Mouse (Mus musculus): ENCODE measurements around the gene Mafg. TPM values are rescaled to one million over a fixed set of nuclear protein-coding genes. Genes with fewer than 3 reads are reported as not detected.

Mafg gene
- polyA plus RNA-seq, 1 experiment from 2014 or later, result 42.1 TPM

- Histone ChIP-seq H3K4me2 (replicated peaks) (no peak overlapping the region), H3K9me3 (no peaks in the 10 kb centered on the region), H3K4me1 (peaks cover 14% of the 10 kb centered on the region), H3K4me3 (no peak overlapping the region), H3K27me3 (0 out of 2 replicates have a peak, but pooled peaks cover 5% of the 10 kb centered on the region), H3K36me3 (no peaks in the 10 kb centered on the region), H3K27ac (replicated peaks) (no peak overlapping the region), H3K9ac (replicated peaks) (no peak overlapping the region)
- 64% methylated on average over 9 of the region's 9 CpGs for WGBS
- ATAC-seq (replicated peaks), result no peak
Observed at GRCm38 (mm10) chr11:120641255-120641654, 7.9 kb upstream of the Mafg start.

GRCm38 (mm10) chr11:120634810-120635209 lies 1.4 kb upstream of the Mafg start:
- no peaks in the 10 kb centered on the region for H3K27me3 ChIP-seq
- H3K4me3 ChIP-seq, result no peak overlapping the region
- no peaks in the 10 kb centered on the region for H3K9me3 ChIP-seq
- H3K4me1 ChIP-seq, result peaks cover 32% of the 10 kb centered on the region
- WGBS, result 81% methylated on average over 5 of the region's 5 CpGs
- ATAC-seq (replicated peaks), result no peak
- H3K9ac ChIP-seq (replicated peaks), result no peak overlapping the region
- no peak overlapping the region for H3K4me2 ChIP-seq (replicated peaks)
- H3K36me3 ChIP-seq, result no peaks in the 10 kb centered on the region
- H3K27ac ChIP-seq (replicated peaks), result no peak overlapping the region

GRCm38 (mm10) chr11:120632559-120633519 lies 561 bp downstream of the Mafg start:
- Histone ChIP-seq H3K9me3 (no peaks in the 10 kb centered on the region), H3K36me3 (peaks cover 10% of the 10 kb centered on the region), H3K4me1 (peaks cover 35% of the 10 kb centered on the region), H3K4me2 (replicated peaks) (peak overlapping the region; percentile 90), H3K27me3 (no peaks in the 10 kb centered on the region), H3K4me3 (peak overlapping the region; percentile 58), H3K27ac (replicated peaks) (peak overlapping the region; percentile 76), H3K9ac (replicated peaks) (peak overlapping the region; percentile 62)
- peak; percentile 88 for ATAC-seq (replicated peaks)
- WGBS, result under 1% methylated on average over 106 of the region's 116 CpGs

- Histone ChIP-seq H3K4me1 (peaks cover 35% of the 10 kb centered on the region), H3K27me3 (no peaks in the 10 kb centered on the region), H3K9ac (replicated peaks) (peak overlapping the region; percentile 62), H3K4me2 (replicated peaks) (peak overlapping the region; percentile 90), H3K27ac (replicated peaks) (no peak overlapping the region), H3K36me3 (peaks cover 17% of the 10 kb centered on the region), H3K9me3 (no peaks in the 10 kb centered on the region), H3K4me3 (peak overlapping the region; percentile 58)
- ATAC-seq (replicated peaks), result no peak
- 67% methylated on average over 4 of the region's 4 CpGs for WGBS
Observed at GRCm38 (mm10) chr11:120631726-120632448, 1.5 kb downstream of the Mafg start.

GRCm38 (mm10) chr11:120630881-120631725 lies 2.3 kb downstream of the Mafg start:
- ATAC-seq (replicated peaks), result no peak
- H3K27me3 ChIP-seq, result no peaks in the 10 kb centered on the region
- 50% methylated on average over 7 of the region's 7 CpGs for WGBS
- peaks cover 35% of the 10 kb centered on the region for H3K4me1 ChIP-seq
- H3K36me3 ChIP-seq, result peaks cover 22% of the 10 kb centered on the region
- H3K9ac ChIP-seq (replicated peaks), result no peak overlapping the region; the same call in 1 of the 2 replicates
- peak overlapping the region; percentile 58; the same call in 1 of the 2 replicates for H3K4me3 ChIP-seq
- no peaks in the 10 kb centered on the region for H3K9me3 ChIP-seq
- peak overlapping the region; percentile 90; the same call in 1 of the 2 replicates for H3K4me2 ChIP-seq (replicated peaks)
- H3K27ac ChIP-seq (replicated peaks), result no peak overlapping the region

GRCm38 (mm10) chr11:120630401-120630871 lies 3.0 kb downstream of the Mafg start:
- H3K4me2 ChIP-seq (replicated peaks), result no peak overlapping the region
- peaks cover 41% of the 10 kb centered on the region for H3K4me1 ChIP-seq
- WGBS, result 37% methylated on average over 5 of the region's 5 CpGs
- H3K36me3 ChIP-seq, result peaks cover 22% of the 10 kb centered on the region
- no peaks in the 10 kb centered on the region for H3K27me3 ChIP-seq
- H3K9me3 ChIP-seq, result no peaks in the 10 kb centered on the region
- no peak overlapping the region for H3K4me3 ChIP-seq
- no peak overlapping the region for H3K9ac ChIP-seq (replicated peaks)
- no peak for ATAC-seq (replicated peaks)
- no peak overlapping the region for H3K27ac ChIP-seq (replicated peaks)

- 44% methylated on average over 7 of the region's 7 CpGs for WGBS
- no peaks in the 10 kb centered on the region for H3K27me3 ChIP-seq
- H3K4me3 ChIP-seq, result no peak overlapping the region
- no peak overlapping the region for H3K9ac ChIP-seq (replicated peaks)
- H3K27ac ChIP-seq (replicated peaks), result no peak overlapping the region
- ATAC-seq (replicated peaks), result no peak
- peaks cover 22% of the 10 kb centered on the region for H3K36me3 ChIP-seq
- H3K4me2 ChIP-seq (replicated peaks), result no peak overlapping the region
- no peaks in the 10 kb centered on the region for H3K9me3 ChIP-seq
- H3K4me1 ChIP-seq, result peaks cover 45% of the 10 kb centered on the region
Observed at GRCm38 (mm10) chr11:120629911-120630310, 3.5 kb downstream of the Mafg start.

GRCm38 (mm10) chr11:120629341-120629730 lies 4.1 kb downstream of the Mafg start:
- H3K27me3 ChIP-seq, result no peaks in the 10 kb centered on the region
- no peaks in the 10 kb centered on the region for H3K9me3 ChIP-seq
- H3K4me2 ChIP-seq (replicated peaks), result no peak overlapping the region
- no peak overlapping the region for H3K4me3 ChIP-seq
- no peak overlapping the region for H3K9ac ChIP-seq (replicated peaks)
- 72% methylated on average over 23 of the region's 23 CpGs for WGBS
- peaks cover 46% of the 10 kb centered on the region for H3K4me1 ChIP-seq
- no peak overlapping the region for H3K27ac ChIP-seq (replicated peaks)
- H3K36me3 ChIP-seq, result peaks cover 22% of the 10 kb centered on the region
- no peak for ATAC-seq (replicated peaks)

GRCm38 (mm10) chr11:120628601-120629340 lies 4.6 kb downstream of the Mafg start:
- peaks cover 22% of the 10 kb centered on the region for H3K36me3 ChIP-seq
- H3K4me1 ChIP-seq, result peaks cover 49% of the 10 kb centered on the region
- no peaks in the 10 kb centered on the region for H3K27me3 ChIP-seq
- WGBS, result 91% methylated on average over 23 of the region's 23 CpGs
- no peak overlapping the region for H3K27ac ChIP-seq (replicated peaks)
- no peak overlapping the region for H3K4me2 ChIP-seq (replicated peaks)
- ATAC-seq (replicated peaks), result no peak
- no peak overlapping the region for H3K4me3 ChIP-seq
- no peaks in the 10 kb centered on the region for H3K9me3 ChIP-seq
- H3K9ac ChIP-seq (replicated peaks), result no peak overlapping the region

GRCm38 (mm10) chr11:120627468-120628300 lies 5.7 kb downstream of the Mafg start:
- WGBS, result 84% methylated on average over 22 of the region's 22 CpGs
- no peak for ATAC-seq (replicated peaks)

More at GRCm38 (mm10) chr11:120627468-120628300, 5.7 kb downstream of the Mafg start:
- H3K36me3 ChIP-seq, result peaks cover 28% of the 10 kb centered on the region
- no peak overlapping the region for H3K9ac ChIP-seq (replicated peaks)
- H3K9me3 ChIP-seq, result no peaks in the 10 kb centered on the region
- no peak overlapping the region for H3K27ac ChIP-seq (replicated peaks)
- no peak overlapping the region for H3K4me3 ChIP-seq
- H3K4me2 ChIP-seq (replicated peaks), result no peak overlapping the region
- peaks cover 53% of the 10 kb centered on the region for H3K4me1 ChIP-seq
- no peaks in the 10 kb centered on the region for H3K27me3 ChIP-seq

All from forebrain, embryonic 15.5 days (tissue).